Mouse (Mus musculus) testis, adult 2 months (tissue): Measurements from ENCODE around the gene Rab1a.

Experiments
- CTCF ChIP-seq: fragments of 200-500 bp; IDR thresholded peaks from 2 replicates; pipeline ENCODE4 v1.5.1; 2012; ENCODE audit warnings: low read depth, mild to moderate bottlenecking, inconsistent platforms, low read length, moderate library complexity; ENCODE audit not compliant: control insufficient read depth, insufficient read depth, insufficient replicate concordance
- POLR2A ChIP-seq: fragments of 200-500 bp; IDR thresholded peaks from 2 replicates; pipeline ENCODE4 v1.6.1; 2012; ENCODE audit warnings: low read depth, mild to moderate bottlenecking, inconsistent platforms, low read length, moderate library complexity; ENCODE audit not compliant: control insufficient read depth

DNA sequence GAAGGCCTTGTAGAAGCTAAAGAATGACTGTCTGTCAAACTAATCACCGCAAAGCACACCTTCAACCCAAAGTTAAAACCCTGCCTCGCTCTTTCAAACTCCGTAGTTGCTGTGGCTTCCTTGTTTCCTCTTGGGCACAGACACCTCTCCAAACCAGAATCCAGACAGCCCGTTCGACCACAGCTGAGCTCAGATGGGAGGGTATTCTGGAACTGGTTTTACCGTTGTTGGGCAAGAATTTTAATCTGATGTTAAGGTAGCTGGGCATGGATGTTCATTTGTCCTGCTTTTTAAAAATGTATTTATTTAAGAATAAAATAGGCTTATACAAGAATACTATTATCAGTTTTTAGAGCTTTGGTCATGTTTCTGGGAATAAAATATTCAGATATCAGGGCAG, 14.0 kb upstream of the Rab1a start:
- TF ChIP-seq CTCF (no peak), POLR2A (no peak)
